Mouse (Mus musculus) olfactory bulb, adult 2 months (tissue): ENCODE data around the gene Kmt2a.

Experiments used
- CTCF ChIP-seq: fragments of 200-500 bp; IDR thresholded peaks from 2 replicates; pipeline ENCODE4 v1.5.1; 2012; ENCODE audit warnings: low read depth, mild to moderate bottlenecking, low read length, moderate library complexity; ENCODE audit not compliant: insufficient read depth
- POLR2A ChIP-seq: fragments of 200-500 bp; IDR thresholded peaks from 2 replicates; pipeline ENCODE4 v1.6.1; 2012; ENCODE audit warnings: mild to moderate bottlenecking, low read depth, low read length, moderate library complexity; ENCODE audit not compliant: insufficient read depth

GRCm38 (mm10) chr9:44919606-44920005 is 38.5 kb upstream of the Kmt2a start:
- TF ChIP-seq CTCF (no peak), POLR2A (no peak)
